Mouse (Mus musculus) G1E (cell line): Measurements from ENCODE around the gene Eogt.

ENCODE experiments used
- CTCF ChIP-seq: IDR thresholded peaks from 2 replicates; pipeline ENCODE4 v1.5.1; 2012; ENCODE audit warnings: low read depth, low read length, inconsistent platforms, mixed read lengths
- GATA1 ChIP-seq: IDR thresholded peaks from 2 replicates; pipeline ENCODE4 v1.6.1; 2012; ENCODE audit warnings: borderline replicate concordance, low read length, inconsistent platforms, mixed read lengths
- TAL1 ChIP-seq: conservative IDR thresholded peaks from 2 replicates; pipeline ENCODE4 v1.6.1; 2012; ENCODE audit warnings: low read depth, low read length, inconsistent platforms, mixed read lengths

DNA sequence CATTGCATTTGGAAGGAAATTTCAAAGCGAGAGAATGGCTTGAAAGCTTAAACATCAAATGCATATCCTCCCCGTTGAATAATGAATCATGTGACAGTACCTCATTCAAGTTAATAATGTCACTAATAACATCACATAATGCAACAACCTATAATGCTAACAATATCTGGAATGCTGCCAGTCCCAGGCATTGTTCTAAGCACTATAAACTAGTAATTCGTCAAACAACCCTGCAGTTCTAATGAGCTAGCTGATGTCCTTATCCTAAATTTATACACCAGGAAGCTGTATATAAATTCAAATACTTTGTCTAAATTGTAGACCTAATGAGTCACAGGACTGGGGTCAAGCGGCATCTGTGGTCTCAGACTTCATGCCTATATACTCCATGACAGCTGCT is 28.1 kb downstream of the Eogt start:
- TF ChIP-seq CTCF (no peak), TAL1 (no peak), GATA1 (no peak)
